Mouse (Mus musculus): Measurements from ENCODE around the gene Creb5. TPM values are rescaled to one million over a fixed set of nuclear protein-coding genes. Genes with fewer than 3 reads are reported as not detected.

The Creb5 gene
- polyA plus RNA-seq, 1 experiment from 2014 or later, result 4.1 TPM

GRCm38 (mm10) chr6:53556050-53556449 lies 269.0 kb downstream of the Creb5 start:
- peak; percentile 75 for DNase-seq (ENCODE audit: low spot score, missing footprints)
- Histone ChIP-seq H3K27ac (ENCODE audit: low read depth, low read length) (no peak overlapping the region), H3K4me3 (ENCODE audit: low read depth, low read length) (no peak overlapping the region), H3K4me2 (no peak overlapping the region), H3K9ac (ENCODE audit: low read length) (no peak overlapping the region), H3K4me1 (ENCODE audit: control insufficient read depth, insufficient read depth, low read length) (no peaks in the 10 kb centered on the region), H3K36me3 (ENCODE audit: control insufficient read depth, insufficient read depth, low read length) (no peaks in the 10 kb centered on the region), H3K27me3 (ENCODE audit: control insufficient read depth, insufficient read depth, low read length) (no peaks in the 10 kb centered on the region), H3K9me3 (ENCODE audit: control insufficient read depth, low read length) (no peaks in the 10 kb centered on the region)
- 64% methylated on average over 6 of the region's 6 CpGs for WGBS
- no peak for ATAC-seq (ENCODE audit: low FRiP score)

- no peak overlapping the region for H3K9ac ChIP-seq (ENCODE audit: low read length)
- no peak overlapping the region for H3K27ac ChIP-seq (ENCODE audit: low read depth, low read length)
- no peak for DNase-seq (ENCODE audit: low spot score, missing footprints)
- no peaks in the 10 kb centered on the region for H3K4me1 ChIP-seq (ENCODE audit: control insufficient read depth, insufficient read depth, low read length)
- no peak for ATAC-seq (ENCODE audit: low FRiP score)
- H3K4me3 ChIP-seq (ENCODE audit: low read depth, low read length), result no peak overlapping the region
- H3K36me3 ChIP-seq (ENCODE audit: control insufficient read depth, insufficient read depth, low read length), result no peaks in the 10 kb centered on the region
- WGBS, result 70% methylated on average over 5 of the region's 5 CpGs
- no peak overlapping the region for H3K4me2 ChIP-seq
- H3K9me3 ChIP-seq (ENCODE audit: control insufficient read depth, low read length), result no peaks in the 10 kb centered on the region
- no peaks in the 10 kb centered on the region for H3K27me3 ChIP-seq (ENCODE audit: control insufficient read depth, insufficient read depth, low read length)
Measured at GRCm38 (mm10) chr6:53560928-53561327, 273.9 kb downstream of the Creb5 start.

DNA sequence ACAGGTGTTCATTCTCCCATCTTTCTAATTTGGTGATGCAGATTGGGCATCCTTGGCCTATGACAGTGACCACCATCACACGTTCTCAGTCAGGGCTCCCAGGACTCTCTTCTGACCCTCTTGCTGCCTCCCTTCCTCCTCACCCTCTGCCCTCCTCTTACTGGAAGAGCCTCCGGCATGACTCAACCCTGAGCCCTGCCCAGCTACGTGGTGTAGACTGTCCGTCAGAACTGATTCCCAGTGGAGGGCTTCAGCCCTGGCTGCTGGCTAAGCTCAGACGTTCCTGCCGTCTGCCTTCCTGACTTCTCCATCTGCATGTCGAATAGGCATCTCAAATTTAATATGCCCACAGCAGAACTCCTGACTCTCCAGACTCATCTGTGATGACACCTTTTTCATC lies 275.5 kb downstream of the Creb5 start:
- H3K4me3 ChIP-seq (ENCODE audit: low read depth, low read length), result no peak overlapping the region
- H3K9ac ChIP-seq (ENCODE audit: low read length), result no peak overlapping the region
- no peaks in the 10 kb centered on the region for H3K27me3 ChIP-seq (ENCODE audit: control insufficient read depth, insufficient read depth, low read length)
- H3K36me3 ChIP-seq (ENCODE audit: control insufficient read depth, insufficient read depth, low read length), result no peaks in the 10 kb centered on the region
- no peaks in the 10 kb centered on the region for H3K9me3 ChIP-seq (ENCODE audit: control insufficient read depth, low read length)
- ATAC-seq (ENCODE audit: low FRiP score) (no peak), DNase-seq (ENCODE audit: low spot score, missing footprints) (no peak)
- H3K4me1 ChIP-seq (ENCODE audit: control insufficient read depth, insufficient read depth, low read length), result no peaks in the 10 kb centered on the region
- H3K27ac ChIP-seq (ENCODE audit: low read depth, low read length), result no peak overlapping the region
- 79% methylated on average over 7 of the region's 7 CpGs for WGBS
- no peak overlapping the region for H3K4me2 ChIP-seq

GRCm38 (mm10) chr6:53563546-53564185 lies 276.6 kb downstream of the Creb5 start:
- Histone ChIP-seq H3K9me3 (ENCODE audit: control insufficient read depth, low read length) (no peaks in the 10 kb centered on the region), H3K4me2 (no peak overlapping the region), H3K27ac (ENCODE audit: low read depth, low read length) (no peak overlapping the region), H3K4me3 (ENCODE audit: low read depth, low read length) (no peak overlapping the region), H3K9ac (ENCODE audit: low read length) (no peak overlapping the region), H3K27me3 (ENCODE audit: control insufficient read depth, insufficient read depth, low read length) (no peaks in the 10 kb centered on the region), H3K4me1 (ENCODE audit: control insufficient read depth, insufficient read depth, low read length) (no peaks in the 10 kb centered on the region), H3K36me3 (ENCODE audit: control insufficient read depth, insufficient read depth, low read length) (no peaks in the 10 kb centered on the region)
- no peak for ATAC-seq (ENCODE audit: low FRiP score)
- peak; percentile 72 for DNase-seq (ENCODE audit: low spot score, missing footprints)
- 78% methylated on average over 16 of the region's 16 CpGs for WGBS

GRCm38 (mm10) chr6:53569436-53569835 lies 282.4 kb downstream of the Creb5 start:
- DNase-seq (ENCODE audit: low spot score, missing footprints) (peak; percentile 77), ATAC-seq (ENCODE audit: low FRiP score) (no peak)
- H3K4me1 ChIP-seq (ENCODE audit: control insufficient read depth, insufficient read depth, low read length), result peaks cover 16% of the 10 kb centered on the region
- no peak overlapping the region for H3K27ac ChIP-seq (ENCODE audit: low read depth, low read length)
- no peaks in the 10 kb centered on the region for H3K9me3 ChIP-seq (ENCODE audit: control insufficient read depth, low read length)
- H3K36me3 ChIP-seq (ENCODE audit: control insufficient read depth, insufficient read depth, low read length), result no peaks in the 10 kb centered on the region
- no peak overlapping the region for H3K4me2 ChIP-seq
- WGBS, result 64% methylated on average over 3 of the region's 3 CpGs
- H3K27me3 ChIP-seq (ENCODE audit: control insufficient read depth, insufficient read depth, low read length), result no peaks in the 10 kb centered on the region
- H3K9ac ChIP-seq (ENCODE audit: low read length), result no peak overlapping the region
- H3K4me3 ChIP-seq (ENCODE audit: low read depth, low read length), result no peak overlapping the region

GRCm38 (mm10) chr6:53570906-53571305 lies 283.8 kb downstream of the Creb5 start:
- Histone ChIP-seq H3K27ac (ENCODE audit: low read depth, low read length) (no peak overlapping the region), H3K27me3 (ENCODE audit: control insufficient read depth, insufficient read depth, low read length) (no peaks in the 10 kb centered on the region), H3K4me3 (ENCODE audit: low read depth, low read length) (no peak overlapping the region), H3K36me3 (ENCODE audit: control insufficient read depth, insufficient read depth, low read length) (no peaks in the 10 kb centered on the region), H3K4me1 (ENCODE audit: control insufficient read depth, insufficient read depth, low read length) (peaks cover 16% of the 10 kb centered on the region), H3K9ac (ENCODE audit: low read length) (no peak overlapping the region), H3K4me2 (no peak overlapping the region), H3K9me3 (ENCODE audit: control insufficient read depth, low read length) (no peaks in the 10 kb centered on the region)
- DNase-seq (ENCODE audit: low spot score, missing footprints) (peak; percentile 69), ATAC-seq (ENCODE audit: low FRiP score) (no peak)
- WGBS, result 81% methylated on average over 4 of the region's 4 CpGs

DNA sequence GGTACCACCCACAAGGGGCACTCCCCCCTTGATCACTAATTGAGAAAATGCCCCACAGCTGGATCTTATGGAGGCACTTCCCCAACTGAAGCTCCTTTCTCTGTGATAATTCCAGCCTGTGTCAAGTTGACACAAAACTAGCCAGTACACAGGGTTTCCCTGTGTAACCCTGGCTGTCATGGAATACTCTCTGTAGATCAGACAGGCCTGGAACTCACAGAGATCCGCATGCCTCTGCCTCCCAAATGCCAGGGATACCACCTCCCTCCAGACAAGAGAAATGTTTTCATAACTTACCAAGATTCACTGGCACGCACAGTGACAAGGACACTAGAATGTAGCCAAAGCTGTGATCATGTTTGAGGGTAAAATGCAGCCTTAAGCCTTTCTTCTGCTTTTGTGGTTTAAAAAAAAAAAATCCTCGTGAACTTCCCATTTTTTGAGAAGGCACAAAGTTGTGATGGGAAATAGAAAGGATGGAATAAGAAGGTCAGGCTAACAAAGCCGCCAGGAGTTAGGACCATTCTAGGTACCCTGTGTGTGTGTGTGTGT lies 284.6 kb downstream of the Creb5 start:
- DNase-seq (ENCODE audit: low spot score, missing footprints) (peak; percentile 51), ATAC-seq (ENCODE audit: low FRiP score) (no peak)
- Histone ChIP-seq H3K9ac (ENCODE audit: low read length) (no peak overlapping the region), H3K36me3 (ENCODE audit: control insufficient read depth, insufficient read depth, low read length) (no peaks in the 10 kb centered on the region), H3K9me3 (ENCODE audit: control insufficient read depth, low read length) (no peaks in the 10 kb centered on the region), H3K27ac (ENCODE audit: low read depth, low read length) (no peak overlapping the region), H3K27me3 (ENCODE audit: control insufficient read depth, insufficient read depth, low read length) (no peaks in the 10 kb centered on the region), H3K4me3 (ENCODE audit: low read depth, low read length) (no peak overlapping the region), H3K4me1 (ENCODE audit: control insufficient read depth, insufficient read depth, low read length) (peaks cover 16% of the 10 kb centered on the region), H3K4me2 (no peak overlapping the region)
- WGBS, result 86% methylated on average over 4 of the region's 4 CpGs

DNA sequence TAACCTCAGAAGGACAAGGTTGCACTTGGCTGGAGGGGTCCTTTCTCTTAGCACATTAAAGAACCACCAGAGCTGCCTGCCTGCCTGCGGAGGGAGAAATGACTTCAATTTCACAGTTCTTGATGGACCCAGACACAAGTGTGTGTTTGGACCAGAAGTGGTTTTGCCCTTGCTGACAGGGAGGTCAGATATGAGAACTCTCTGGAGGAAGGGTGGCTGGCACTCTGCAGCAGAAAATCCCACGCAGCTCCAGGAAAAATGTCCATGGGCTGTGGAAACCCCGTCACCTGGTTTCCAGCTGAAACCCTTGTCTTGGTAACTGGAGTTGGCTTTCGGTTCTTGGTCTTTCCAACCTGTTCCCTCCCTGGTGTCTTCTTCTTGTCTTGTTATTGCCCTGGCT lies 285.4 kb downstream of the Creb5 start:
- Histone ChIP-seq H3K4me1 (ENCODE audit: control insufficient read depth, insufficient read depth, low read length) (peaks cover 16% of the 10 kb centered on the region), H3K4me2 (no peak overlapping the region), H3K27me3 (ENCODE audit: control insufficient read depth, insufficient read depth, low read length) (no peaks in the 10 kb centered on the region), H3K36me3 (ENCODE audit: control insufficient read depth, insufficient read depth, low read length) (no peaks in the 10 kb centered on the region), H3K9ac (ENCODE audit: low read length) (peak overlapping the region; percentile 32), H3K9me3 (ENCODE audit: control insufficient read depth, low read length) (no peaks in the 10 kb centered on the region), H3K27ac (ENCODE audit: low read depth, low read length) (peak overlapping the region; percentile 20), H3K4me3 (ENCODE audit: low read depth, low read length) (no peak overlapping the region)
- ATAC-seq (ENCODE audit: low FRiP score) (no peak), DNase-seq (ENCODE audit: low spot score, missing footprints) (no peak)
- WGBS, result 74% methylated on average over 4 of the region's 4 CpGs

- H3K9ac ChIP-seq (ENCODE audit: low read length), result peak overlapping the region; percentile 32
- H3K4me1 ChIP-seq (ENCODE audit: control insufficient read depth, insufficient read depth, low read length), result peaks cover 16% of the 10 kb centered on the region
- peak; percentile 91 for ATAC-seq (ENCODE audit: low FRiP score)
- WGBS, result 8% methylated on average over 15 of the region's 16 CpGs
- H3K4me3 ChIP-seq (ENCODE audit: low read depth, low read length), result peak overlapping the region; percentile 18; the same call in 1 of the 2 replicates
- no peaks in the 10 kb centered on the region for H3K27me3 ChIP-seq (ENCODE audit: control insufficient read depth, insufficient read depth, low read length)
- H3K36me3 ChIP-seq (ENCODE audit: control insufficient read depth, insufficient read depth, low read length), result no peaks in the 10 kb centered on the region
- no peaks in the 10 kb centered on the region for H3K9me3 ChIP-seq (ENCODE audit: control insufficient read depth, low read length)
- H3K27ac ChIP-seq (ENCODE audit: low read depth, low read length), result peak overlapping the region; percentile 20
- peak overlapping the region; percentile 28 for H3K4me2 ChIP-seq
- peak; percentile 97 for DNase-seq (ENCODE audit: low spot score, missing footprints)
Measured at GRCm38 (mm10) chr6:53572979-53573710, 286.1 kb downstream of the Creb5 start.
